Mouse (Mus musculus) kidney, embryonic 15.5 days (tissue): Measurements from ENCODE around the gene Rpf2. TPM values are rescaled to one million over a fixed set of nuclear protein-coding genes. Genes with fewer than 3 reads are reported as not detected.
A peak's percentile ranks its signal among the peaks of the same experiment; 100 is the strongest.

Experiments used
- ATAC-seq: fragments of 200-750 bp; cut with Nextera tagmentation; replicated peaks from 2 replicates; pipeline ENCODE4 v1.8.0; 2017; ENCODE audit warnings: moderate TSS enrichment; ENCODE audit not compliant: low FRiP score
- H3K27ac ChIP-seq: fragments of 300-500 bp; sonication (generic); 2 replicates; pipeline ENCODE4 v1.5.1; 2015; ENCODE audit warnings: mild to moderate bottlenecking, inconsistent platforms
- H3K27me3 ChIP-seq: fragments of 300-500 bp; sonication (generic); 2 replicates; pipeline ENCODE4 v1.6.1; 2015; ENCODE audit warnings: inconsistent platforms
- H3K36me3 ChIP-seq: fragments of 300-500 bp; sonication (generic); 2 replicates; pipeline ENCODE4 v1.6.1; 2015; ENCODE audit warnings: inconsistent platforms
- H3K4me1 ChIP-seq: fragments of 300-500 bp; sonication (generic); 2 replicates; pipeline ENCODE4 v1.6.1; 2015; ENCODE audit warnings: inconsistent platforms
- H3K4me2 ChIP-seq: fragments of 300-500 bp; sonication (generic); 2 replicates; pipeline ENCODE4 v1.6.1; 2015; ENCODE audit warnings: moderate library complexity, mild to moderate bottlenecking, inconsistent platforms
- H3K4me3 ChIP-seq: fragments of 300-500 bp; sonication (generic); replicated peaks from 2 replicates; pipeline ENCODE4 v1.5.1; 2015; ENCODE audit warnings: mild to moderate bottlenecking, inconsistent platforms
- H3K9ac ChIP-seq: fragments of 300-500 bp; sonication (generic); 2 replicates; pipeline ENCODE4 v1.6.1; 2015; ENCODE audit warnings: mild to moderate bottlenecking, inconsistent platforms
- H3K9me3 ChIP-seq: fragments of 300-500 bp; sonication (generic); replicated peaks from 2 replicates; pipeline ENCODE4 v1.6.1; 2016; ENCODE audit warnings: inconsistent platforms
- WGBS: fragments of 180-500 bp; shearing (Covaris S2); methylation state at CpG from one replicate; pipeline ENCODE4 v1.1.7; 2015; ENCODE audit warnings: mixed read lengths; 5-methylcytosine and 5-hydroxymethylcytosine counted together
- polyA plus RNA-seq: library from polyadenylated mRNA; unstranded; fragments of >200 nt; fragmentation: Nextera tagmentation; extraction: Ambion mirVana; gene quantifications from 2 replicates; pipeline ENCODE4 v1.2.1, GENCODE M21; 2015

Rpf2 gene
- polyA plus RNA-seq, 1 experiment from 2014 or later = 67.1 TPM

DNA sequence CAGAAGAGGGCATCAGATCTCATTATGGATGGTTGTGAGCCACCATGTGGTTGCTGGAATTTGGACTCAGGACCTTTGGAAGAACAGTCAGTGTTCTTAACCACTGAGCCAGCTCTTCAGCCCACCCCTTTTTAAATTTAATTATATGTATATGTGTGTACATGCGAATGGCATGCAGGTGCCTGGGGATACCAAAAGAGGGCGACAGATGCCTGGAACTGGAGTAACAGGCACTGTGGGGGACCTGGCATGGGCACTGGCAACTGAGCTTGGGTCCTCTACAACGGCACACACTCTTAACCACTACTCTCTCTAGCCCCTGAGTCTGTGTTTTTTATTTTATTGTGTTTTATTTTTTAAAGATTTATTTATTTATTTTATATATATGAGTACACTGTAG is 18.1 kb upstream of the Rpf2 start:
- Histone ChIP-seq H3K27ac (no peak overlapping the region), H3K27me3 (no peaks in the 10 kb centered on the region), H3K4me2 (no peak overlapping the region), H3K4me3 (no peak overlapping the region), H3K36me3 (no peaks in the 10 kb centered on the region), H3K9me3 (no peaks in the 10 kb centered on the region), H3K4me1 (peaks cover 6% of the 10 kb centered on the region; the same call in 1 of the 2 replicates), H3K9ac (no peak overlapping the region)
- 87% methylated on average over 3 of the region's 3 CpGs for WGBS
- no peak for ATAC-seq

DNA sequence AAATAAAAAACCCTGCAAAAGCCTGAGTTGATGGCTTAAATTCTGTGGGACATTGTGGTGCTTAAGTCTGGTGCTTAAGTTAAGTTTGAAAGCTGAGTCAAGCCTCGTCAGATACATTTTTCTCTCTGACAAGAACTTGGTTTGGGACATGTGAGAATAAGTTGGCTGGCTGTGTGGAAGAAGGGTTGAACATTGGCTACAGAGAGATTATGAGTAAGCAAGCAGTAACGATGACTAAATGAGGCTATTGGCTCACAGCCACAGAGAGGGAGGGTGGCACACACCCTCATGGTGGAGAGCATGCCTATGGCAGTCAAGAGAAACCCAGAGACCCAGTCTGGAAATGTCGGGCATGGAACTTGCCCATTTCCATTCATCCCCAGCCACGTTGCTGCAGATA is 16.9 kb upstream of the Rpf2 start:
- Histone ChIP-seq H3K36me3 (no peaks in the 10 kb centered on the region), H3K4me3 (no peak overlapping the region), H3K27me3 (no peaks in the 10 kb centered on the region), H3K27ac (no peak overlapping the region), H3K4me2 (no peak overlapping the region), H3K9ac (no peak overlapping the region), H3K4me1 (peaks cover 12% of the 10 kb centered on the region; the same call in 1 of the 2 replicates), H3K9me3 (no peaks in the 10 kb centered on the region)
- WGBS = 87% methylated on average over 4 of the region's 4 CpGs
- ATAC-seq = no peak

DNA sequence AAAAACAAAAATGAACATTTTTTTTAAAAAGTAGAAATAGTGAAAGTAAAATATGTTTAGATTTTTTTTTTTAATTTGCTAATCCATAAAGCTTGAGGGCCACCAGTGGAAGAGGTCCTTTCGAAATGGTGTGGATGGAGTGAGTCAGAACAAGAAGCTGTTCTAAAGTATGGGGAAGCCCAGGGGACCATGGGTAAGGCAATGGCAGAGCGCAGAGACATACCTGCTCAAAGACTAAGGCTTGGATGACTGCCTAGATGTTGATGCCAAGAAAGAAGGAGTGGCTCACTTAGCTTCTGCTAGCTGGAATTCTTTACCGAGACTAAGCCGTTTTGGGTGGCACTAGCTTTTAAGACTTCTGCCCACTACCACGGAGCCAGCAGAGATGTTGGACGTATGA is 15.4 kb upstream of the Rpf2 start:
- Histone ChIP-seq H3K27me3 (no peaks in the 10 kb centered on the region), H3K4me3 (no peak overlapping the region), H3K9ac (no peak overlapping the region), H3K36me3 (no peaks in the 10 kb centered on the region), H3K4me2 (no peak overlapping the region), H3K27ac (no peak overlapping the region), H3K4me1 (peaks cover 14% of the 10 kb centered on the region; the same call in 1 of the 2 replicates), H3K9me3 (no peaks in the 10 kb centered on the region)
- no peak for ATAC-seq
- 90% methylated on average over 6 of the region's 6 CpGs for WGBS

DNA sequence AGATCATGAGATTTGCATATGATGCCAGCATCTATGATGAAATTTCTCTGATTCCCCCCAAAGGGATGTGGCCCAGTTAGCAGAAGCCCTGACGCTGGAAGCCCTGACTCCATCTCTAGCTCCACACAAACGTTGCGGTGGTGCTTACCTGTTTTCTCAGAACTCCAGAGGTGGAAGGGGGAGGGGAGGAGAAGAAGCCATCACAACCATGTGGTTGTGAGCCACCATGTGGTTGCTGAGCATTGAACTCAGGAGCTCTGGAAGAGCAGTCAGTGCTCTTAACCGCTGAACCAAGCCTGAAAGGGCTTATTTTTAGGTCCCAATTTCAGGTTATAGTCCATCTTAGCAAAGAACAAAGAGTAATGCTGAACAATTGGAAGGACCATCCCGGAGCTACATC is 13.5 kb upstream of the Rpf2 start:
- ATAC-seq = no peak
- no peak overlapping the region for H3K4me3 ChIP-seq
- 59% methylated on average over 5 of the region's 5 CpGs for WGBS

DNA sequence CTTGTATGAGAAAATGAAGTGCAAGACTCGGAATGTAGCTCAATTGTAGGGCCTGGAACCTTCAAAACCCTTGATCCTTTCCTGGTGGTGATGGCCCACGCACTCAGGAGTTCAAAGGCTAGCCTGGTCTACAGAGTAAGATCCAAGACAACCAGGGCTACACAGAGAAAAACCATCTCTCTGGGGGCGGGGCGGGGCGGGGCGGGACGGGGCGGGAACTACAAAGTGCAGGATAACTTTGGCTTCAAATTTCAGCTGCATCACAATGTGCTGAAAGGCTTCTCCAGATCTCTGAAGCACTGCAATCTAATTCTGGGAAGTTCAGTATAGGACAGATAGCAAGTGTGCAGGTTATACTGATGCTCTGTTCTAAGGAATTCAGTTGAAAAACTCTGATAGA is 12.7 kb upstream of the Rpf2 start:
- H3K9me3 ChIP-seq = no peaks in the 10 kb centered on the region
- no peak overlapping the region for H3K9ac ChIP-seq
- 14% methylated on average over 8 of the region's 8 CpGs for WGBS
- H3K27me3 ChIP-seq = no peaks in the 10 kb centered on the region
- H3K27ac ChIP-seq = peak overlapping the region; percentile 98; the same call in 1 of the 2 replicates
- H3K4me2 ChIP-seq = peak overlapping the region; percentile 82; the same call in 1 of the 2 replicates
- peaks cover 21% of the 10 kb centered on the region for H3K4me1 ChIP-seq
- no peak overlapping the region for H3K4me3 ChIP-seq
- H3K36me3 ChIP-seq = peaks cover 10% of the 10 kb centered on the region
- no peak for ATAC-seq

More for the DNA sequence above, 13.5 kb upstream of the Rpf2 start:
- peaks cover 3% of the 10 kb centered on the region; the same call in 1 of the 2 replicates for H3K36me3 ChIP-seq
- no peak overlapping the region for H3K4me2 ChIP-seq
- H3K4me1 ChIP-seq = peaks cover 21% of the 10 kb centered on the region
- H3K27ac ChIP-seq = no peak overlapping the region
- no peak overlapping the region for H3K9ac ChIP-seq
- H3K9me3 ChIP-seq = no peaks in the 10 kb centered on the region
- no peaks in the 10 kb centered on the region for H3K27me3 ChIP-seq

DNA sequence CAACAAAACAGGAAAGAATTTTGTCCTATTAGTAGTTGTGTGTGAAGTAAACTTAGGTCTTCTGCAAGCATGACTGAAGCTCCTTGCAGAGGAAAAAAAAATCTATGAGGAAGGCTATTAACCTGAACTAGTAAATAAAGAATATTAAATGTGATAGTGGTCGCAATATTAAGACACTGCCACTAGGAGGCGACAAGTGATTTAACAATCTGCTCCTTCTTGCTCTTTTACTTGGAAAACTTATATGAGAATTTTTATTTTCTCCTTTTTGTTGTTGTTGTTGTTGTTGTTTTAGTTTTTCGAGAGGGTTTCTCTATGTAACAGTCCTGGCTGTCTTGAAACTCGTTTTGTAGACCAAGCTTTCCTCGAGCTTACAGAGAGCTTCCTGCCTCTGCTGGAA is 12.1 kb upstream of the Rpf2 start:
- H3K27ac ChIP-seq = peak overlapping the region; percentile 98
- ATAC-seq = no peak
- no peaks in the 10 kb centered on the region for H3K27me3 ChIP-seq
- H3K4me3 ChIP-seq = peak overlapping the region; percentile 88
- no peaks in the 10 kb centered on the region for H3K9me3 ChIP-seq
- H3K4me1 ChIP-seq = peaks cover 21% of the 10 kb centered on the region
- WGBS = 6% methylated on average over 5 of the region's 5 CpGs
- 0 out of 2 replicates have a peak overlapping the region, but pooled peaks have one; percentile 2 for H3K9ac ChIP-seq
- peak overlapping the region; percentile 82 for H3K4me2 ChIP-seq
- H3K36me3 ChIP-seq = peaks cover 15% of the 10 kb centered on the region

DNA sequence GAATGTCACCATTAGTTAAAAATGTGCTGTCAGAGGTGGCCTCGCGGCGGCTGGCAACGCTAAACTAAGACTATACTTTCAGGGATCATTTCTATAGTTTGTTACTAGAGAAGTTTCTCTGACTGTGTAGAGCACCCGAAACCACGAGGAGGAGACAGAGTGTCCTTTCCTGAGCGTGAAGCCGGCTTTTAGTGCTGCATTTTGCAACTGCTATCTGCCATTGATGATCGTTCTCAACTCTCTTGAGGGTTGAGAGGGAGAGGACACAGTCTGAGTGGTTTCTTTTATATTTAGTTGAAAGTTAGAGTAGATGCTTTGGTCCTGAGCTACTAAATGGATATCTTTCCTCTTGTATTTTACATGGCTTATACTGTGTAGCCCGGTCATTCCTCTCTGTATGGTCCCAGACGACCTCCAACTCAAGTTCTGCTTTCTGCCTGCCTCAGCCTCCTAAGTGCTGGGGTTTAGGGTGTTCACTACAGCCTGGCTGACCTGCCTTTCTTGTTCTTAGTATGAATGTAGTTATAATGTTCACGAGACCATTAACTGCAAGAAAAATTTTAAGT is 11.6 kb upstream of the Rpf2 start:
- peak; percentile 86 for ATAC-seq
- H3K9ac ChIP-seq = 0 out of 2 replicates have a peak overlapping the region, but pooled peaks have one; percentile 2

DNA sequence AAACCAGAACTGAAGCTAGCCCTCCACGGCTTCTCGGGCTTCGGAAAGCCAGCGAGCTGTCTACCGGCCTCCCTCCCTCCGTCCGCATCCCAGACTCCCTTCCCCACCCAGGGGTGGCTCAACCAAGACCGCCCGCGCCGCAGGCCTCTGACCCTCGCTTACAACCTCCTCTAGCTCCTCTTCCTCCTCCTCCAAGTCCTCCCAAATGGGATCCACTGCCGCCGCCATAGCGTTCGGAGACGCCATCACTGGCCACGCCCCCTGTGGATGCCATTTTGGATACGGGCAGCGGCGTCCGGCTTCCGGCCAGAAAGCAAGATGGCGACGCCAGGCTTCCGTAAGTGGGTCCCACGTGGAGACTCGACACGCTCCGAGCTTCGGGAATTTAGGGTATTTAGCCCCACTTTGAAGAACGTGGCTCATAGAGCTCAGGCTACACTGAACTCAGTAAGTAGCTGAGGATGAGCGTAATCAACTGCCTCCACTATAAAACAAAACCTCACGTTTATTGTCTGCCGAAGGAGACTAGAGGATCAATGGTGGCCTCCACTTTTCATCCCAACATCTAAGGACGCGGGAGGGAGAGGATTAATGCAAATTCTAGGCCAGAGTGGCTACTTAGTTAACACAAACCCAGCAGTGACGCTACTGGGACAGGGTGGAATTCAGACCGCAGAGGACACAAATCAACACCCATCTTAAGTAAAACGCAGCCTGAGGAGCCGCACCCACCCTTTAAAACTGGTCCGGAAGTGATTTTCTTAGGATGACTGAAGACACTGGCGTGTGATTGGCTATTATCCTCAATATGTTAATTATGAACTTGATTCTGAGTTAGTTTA is 10.8 kb upstream of the Rpf2 start, which contains the start of gene Gtf3c6:
TSS of gene Gtf3c6 (minus strand) at position 695 of the 842 bp plus-strand sequence.
- Histone ChIP-seq H3K9ac (peak within 1 kb of the TSS; percentile 95), H3K9me3 (no peaks in the 10 kb centered on the region), H3K4me1 (peaks cover 21% of the 10 kb centered on the region), H3K4me3 (peak within 1 kb of the TSS; percentile 88), H3K4me2 (peak within 1 kb of the TSS; percentile 82), H3K27me3 (no peaks in the 10 kb centered on the region), H3K36me3 (peaks cover 29% of the 10 kb centered on the region), H3K27ac (peak within 1 kb of the TSS; percentile 98)
- ATAC-seq = peak; percentile 79
- under 1% methylated on average over 43 of the region's 43 CpGs for WGBS

More for the DNA sequence above, 11.6 kb upstream of the Rpf2 start:
- H3K4me1 ChIP-seq = peaks cover 21% of the 10 kb centered on the region
- H3K9me3 ChIP-seq = no peaks in the 10 kb centered on the region
- under 1% methylated on average over 12 of the region's 12 CpGs for WGBS
- H3K27ac ChIP-seq = peak overlapping the region; percentile 98
- H3K4me2 ChIP-seq = peak overlapping the region; percentile 82
- H3K27me3 ChIP-seq = no peaks in the 10 kb centered on the region
- H3K36me3 ChIP-seq = peaks cover 20% of the 10 kb centered on the region
- H3K4me3 ChIP-seq = peak overlapping the region; percentile 88

DNA sequence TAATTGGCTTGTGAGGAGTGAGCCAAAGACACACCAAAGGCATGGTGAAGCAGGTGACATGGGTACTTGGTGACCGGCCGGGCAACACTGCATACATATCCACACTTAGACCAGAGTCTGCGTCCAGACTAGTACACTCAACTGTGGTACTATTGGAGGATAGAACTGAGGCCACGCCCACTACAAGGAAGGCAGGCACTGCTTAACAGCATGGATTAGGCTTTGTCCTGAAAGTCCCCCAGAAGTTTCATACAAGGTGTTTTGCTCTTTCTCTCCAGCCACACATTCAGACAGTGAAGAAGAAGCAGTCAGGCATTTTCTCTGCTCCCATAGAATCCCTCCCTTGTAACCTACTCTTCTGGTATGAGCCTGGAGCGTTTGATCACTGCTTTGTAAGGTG is 9.9 kb upstream of the Rpf2 start:
- Histone ChIP-seq H3K27ac (peak overlapping the region; percentile 98), H3K4me3 (peak overlapping the region; percentile 88), H3K4me2 (peak overlapping the region; percentile 82), H3K9ac (peak overlapping the region; percentile 95), H3K4me1 (peaks cover 21% of the 10 kb centered on the region), H3K36me3 (peaks cover 38% of the 10 kb centered on the region), H3K27me3 (no peaks in the 10 kb centered on the region), H3K9me3 (no peaks in the 10 kb centered on the region)
- WGBS = 2% methylated on average over 5 of the region's 5 CpGs
- peak; percentile 83 for ATAC-seq

DNA sequence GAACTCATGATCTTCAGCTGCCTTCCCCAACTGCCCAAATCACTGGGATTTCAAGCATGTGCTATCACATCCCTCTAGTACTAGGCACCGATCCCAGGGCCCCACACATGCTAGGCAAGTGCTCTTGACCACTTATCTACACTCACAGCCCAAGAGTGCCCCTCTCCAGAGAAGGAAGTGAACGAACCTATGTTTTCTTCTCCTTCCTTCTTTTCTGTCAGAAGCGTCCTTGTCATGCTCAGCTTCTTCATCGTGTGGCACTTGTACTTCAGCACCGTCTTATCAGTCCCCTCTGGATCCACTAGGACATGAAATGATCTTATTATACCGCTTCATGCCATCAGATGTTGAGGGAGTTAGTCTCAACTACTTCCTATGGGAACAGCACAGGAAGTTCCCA is 4.1 kb upstream of the Rpf2 start:
- Histone ChIP-seq H3K36me3 (peaks cover 82% of the 10 kb centered on the region), H3K9ac (no peak overlapping the region), H3K4me2 (no peak overlapping the region), H3K4me1 (peaks cover 4% of the 10 kb centered on the region; the same call in 1 of the 2 replicates), H3K27me3 (no peaks in the 10 kb centered on the region), H3K4me3 (no peak overlapping the region), H3K9me3 (no peaks in the 10 kb centered on the region), H3K27ac (no peak overlapping the region)
- ATAC-seq = no peak
- 92% methylated on average over 6 of the region's 6 CpGs for WGBS

DNA sequence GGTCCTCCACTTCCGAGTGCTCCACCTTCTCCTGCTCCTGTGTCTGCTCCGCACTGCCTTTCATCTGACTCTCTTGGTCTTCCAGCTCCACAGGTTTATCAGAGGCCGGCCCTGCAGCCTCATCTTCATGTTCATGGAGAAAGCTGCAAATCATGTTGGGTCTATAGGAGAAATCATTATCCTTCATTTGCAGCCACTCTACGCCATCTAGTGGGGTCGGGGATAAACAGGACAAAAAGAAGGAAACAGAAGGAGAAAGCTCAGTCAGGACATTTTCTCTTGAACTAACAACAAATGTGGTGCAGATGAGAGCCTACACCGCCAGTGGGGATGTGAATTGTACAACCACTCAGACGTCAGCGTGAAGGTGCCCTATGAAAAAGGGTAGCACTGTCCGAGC is 2.8 kb upstream of the Rpf2 start:
- WGBS = 90% methylated on average over 9 of the region's 9 CpGs
- H3K4me1 ChIP-seq = 0 out of 2 replicates have a peak, but pooled peaks cover 3% of the 10 kb centered on the region
- no peak overlapping the region for H3K27ac ChIP-seq
- no peak for ATAC-seq
- no peaks in the 10 kb centered on the region for H3K9me3 ChIP-seq
- H3K4me2 ChIP-seq = no peak overlapping the region
- H3K27me3 ChIP-seq = no peaks in the 10 kb centered on the region
- no peak overlapping the region for H3K4me3 ChIP-seq
- no peak overlapping the region for H3K9ac ChIP-seq
- H3K36me3 ChIP-seq = peaks cover 73% of the 10 kb centered on the region

DNA sequence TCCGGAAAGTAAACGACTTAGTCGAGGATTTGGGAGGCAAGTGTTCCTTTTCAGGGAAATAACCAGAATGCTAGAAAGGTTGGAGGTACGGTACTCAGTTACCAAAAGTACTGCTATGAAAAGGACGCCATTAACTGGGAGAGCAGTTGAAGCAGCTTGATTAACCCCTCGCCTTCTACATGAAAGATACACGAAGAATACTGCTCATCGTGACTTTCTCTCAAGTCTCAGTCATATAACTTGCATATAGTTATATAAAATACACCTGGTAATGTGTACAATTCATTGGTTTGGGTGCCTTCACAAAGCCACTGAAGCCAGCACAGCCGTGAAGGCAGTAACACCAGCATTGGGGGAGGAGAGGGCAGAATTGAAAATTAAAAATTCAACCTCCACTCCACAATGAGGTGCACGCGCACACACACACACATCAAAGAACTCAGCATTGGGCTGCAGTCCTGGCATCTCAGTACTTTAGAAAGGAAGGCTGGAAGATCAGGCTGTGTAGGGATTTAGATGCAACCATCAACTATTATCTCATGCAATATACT is 405 bp upstream of the Rpf2 start:
- no peaks in the 10 kb centered on the region for H3K9me3 ChIP-seq
- H3K4me1 ChIP-seq = 0 out of 2 replicates have a peak, but pooled peaks cover 3% of the 10 kb centered on the region
- peak overlapping the region; percentile 73 for H3K4me2 ChIP-seq
- peak overlapping the region; percentile 76 for H3K27ac ChIP-seq
- no peak overlapping the region for H3K9ac ChIP-seq
- ATAC-seq = peak; percentile 49
- H3K27me3 ChIP-seq = no peaks in the 10 kb centered on the region
- H3K36me3 ChIP-seq = peaks cover 70% of the 10 kb centered on the region
- H3K4me3 ChIP-seq = peak overlapping the region; percentile 76
- WGBS = 27% methylated on average over 11 of the region's 11 CpGs
